Mouse (Mus musculus): ENCODE data around the gene Adcy9.

GRCm38 (mm10) chr16:4398782-4399181 lies 21.5 kb downstream of the Adcy9 start:
- TF ChIP-seq CTCF (IDR thresholded peaks at IDR 0.05 in 2 of 3, conservative IDR thresholded peaks at IDR 0.05 in 1 of 3; ENCODE audit: control insufficient read depth in 1 of 3, insufficient read depth in 1 of 3, low read depth in 2 of 3, low read length in 3 of 3, poor library complexity in 1 of 3, severe bottlenecking in 1 of 3) (no peak), SIN3A (IDR thresholded peaks at IDR 0.05; ENCODE audit: low read length) (no peak), ETS1 (IDR thresholded peaks at IDR 0.05; ENCODE audit: low read depth, low read length) (no peak), USF2 (IDR thresholded peaks at IDR 0.05; ENCODE audit: borderline replicate concordance in 1 of 2, insufficient read depth in 1 of 2, low read depth in 1 of 2, low read length in 2 of 2) (no peak), BHLHE40 (IDR thresholded peaks at IDR 0.05; ENCODE audit: borderline replicate concordance, low read depth, low read length) (no peak), POLR2A (IDR thresholded peaks at IDR 0.05; ENCODE audit: control insufficient read depth in 1 of 2, insufficient read depth in 1 of 2, low read depth in 1 of 2, low read length in 2 of 2, poor library complexity in 1 of 2) (no peak)

All from MEL (cell line).